Comparison of ENCODE assay signal across 8 mouse cellular contexts in the genomic region with DNA sequence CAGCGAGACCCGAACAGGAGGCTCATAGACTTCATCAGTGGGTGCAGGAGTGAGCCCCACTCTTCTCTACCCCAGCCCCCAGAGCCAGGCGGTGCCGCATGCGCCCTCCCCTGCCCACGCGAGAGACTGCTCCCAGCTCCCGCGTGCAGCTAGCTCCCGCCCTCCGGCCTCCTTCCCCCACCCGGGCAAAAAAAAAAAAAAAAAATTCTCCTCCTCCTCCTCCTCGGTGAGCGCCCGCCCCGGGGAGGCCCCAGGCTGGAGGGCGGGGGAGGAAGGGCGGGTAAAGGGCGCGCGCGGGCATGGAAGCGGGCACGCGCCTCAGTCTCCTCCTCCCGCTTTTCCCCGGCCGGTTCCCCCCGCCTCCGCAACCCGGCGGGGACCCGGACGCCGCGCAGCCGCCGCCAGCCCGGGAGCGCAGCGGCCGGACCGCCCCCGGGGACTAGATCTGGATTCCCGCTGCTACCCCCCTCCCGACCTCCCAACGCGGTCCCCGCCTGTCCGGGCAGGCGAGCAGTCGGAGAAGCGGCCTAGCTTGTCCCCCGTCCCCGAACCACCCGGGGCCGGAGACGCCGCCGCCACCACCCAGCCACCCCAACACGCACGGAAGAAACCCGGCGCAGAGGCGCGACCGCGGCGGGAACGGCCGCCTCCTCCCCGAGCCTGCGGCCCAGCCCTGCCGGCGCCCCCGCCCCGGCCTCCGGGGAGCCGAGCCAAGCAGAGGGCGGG. TPM values are rescaled to one million over a fixed set of nuclear protein-coding genes. Genes with fewer than 3 reads are reported as not detected.
DNase-seq lines count a peak whose midpoint lies in the region; ATAC-seq lines count a peak whose summit lies in the region.

No protein-coding gene starts in this region.

- peaks cover 39% of the 10 kb centered on the region for H3K36me3 ChIP-seq in hindbrain, embryonic 13.5 days

- H3K4me3 ChIP-seq in hindbrain, embryonic 13.5 days, result peak overlapping the region; percentile 98

- peak; percentile 51 for ATAC-seq in hindbrain, embryonic 13.5 days (ENCODE audit: low FRiP score)

- H3K9ac ChIP-seq in hindbrain, embryonic 13.5 days, result peak overlapping the region; percentile 100

- no peaks in the 10 kb centered on the region for H3K27me3 ChIP-seq in hindbrain, embryonic 13.5 days

- peaks cover 30% of the 10 kb centered on the region for H3K4me1 ChIP-seq in hindbrain, embryonic 13.5 days (replicated peaks)

- H3K9me3 ChIP-seq in hindbrain, embryonic 13.5 days, result no peaks in the 10 kb centered on the region

- peak; percentile 94 for DNase-seq in NIH3T3 (ENCODE audit: low read depth)
- DNase-seq in cerebellum, postnatal 14 days, result peak; percentile 85 to 90
- DNase-seq in frontal cortex, postnatal 25 days (ENCODE audit: low spot score in 2 of 2), result peak; percentile 64
- peak; percentile 73 to 79 for DNase-seq in left cerebral cortex, adult 18-20 months (ENCODE audit: low spot score in 2 of 2)
- peak; percentile 93 to 95 for DNase-seq in lung, postnatal 4 days
- peak; percentile 92 for DNase-seq in retina, postnatal 1 day
- DNase-seq in thymus, postnatal 36 days, result peak; percentile 92 to 95

- 0% methylated on average over 27 of the region's 80 CpGs for WGBS in hindbrain, embryonic 13.5 days

- H3K27ac ChIP-seq in hindbrain, embryonic 13.5 days, result peak overlapping the region; percentile 99

- H3K4me2 ChIP-seq in hindbrain, embryonic 13.5 days, result peak overlapping the region; percentile 80

RNA-seq across cellular contexts. Expression of gene Ubtf, which starts 2.8 kb away (rescaled TPM):
- 77.1 and 82.7 TPM in 2 replicates for polyA plus RNA-seq in hindbrain, embryonic 13.5 days (2015; fragmentation: Nextera tagmentation; extraction: Ambion mirVana)
- 100 to 1,000 TPM; 123 to 140 TPM for total RNA-seq in left cerebral cortex, adult 18-20 months (2021)

RNA-seq across cellular contexts. Expression of gene Atxn7l3, which starts 20.3 kb away (rescaled TPM):
- polyA plus RNA-seq in hindbrain, embryonic 13.5 days (2015; fragmentation: Nextera tagmentation; extraction: Ambion mirVana), result 29.2 and 29.9 TPM in 2 replicates
- 100 to 1,000 TPM; 224 to 230 TPM for total RNA-seq in left cerebral cortex, adult 18-20 months (2021)

RNA-seq across cellular contexts. Expression of gene Tmub2, which starts 32.0 kb away (rescaled TPM):
- polyA plus RNA-seq in hindbrain, embryonic 13.5 days (2015; fragmentation: Nextera tagmentation; extraction: Ambion mirVana), result 81.3 and 82.8 TPM in 2 replicates
- total RNA-seq in left cerebral cortex, adult 18-20 months (2021), result 10 to 100 TPM; 65.1 to 71.0 TPM

RNA-seq across cellular contexts. Expression of gene Asb16, which starts 48.2 kb away (rescaled TPM):
- polyA plus RNA-seq in hindbrain, embryonic 13.5 days (2015; fragmentation: Nextera tagmentation; extraction: Ambion mirVana), result not detected in 2 replicates
- 1 to 10 TPM; 2.2 to 2.9 TPM for total RNA-seq in left cerebral cortex, adult 18-20 months (2021)

RNA-seq across cellular contexts. Expression of gene Slc4a1, which starts 49.3 kb away (rescaled TPM):
- polyA plus RNA-seq in hindbrain, embryonic 13.5 days (2015; fragmentation: Nextera tagmentation; extraction: Ambion mirVana), result 4.4 and 5.0 TPM in 2 replicates
- total RNA-seq in left cerebral cortex, adult 18-20 months (2021), result under 1 TPM; 0.09 to 0.19 TPM

Comparison
In these comparisons a context has a peak if more than half of its experiments do, and no peak if none do; other contexts are left out.
1. Peak in every context shown above with its lines: DNase-seq, ATAC-seq, H3K4me3 ChIP-seq and H3K27ac ChIP-seq.